In the genomic region with DNA sequence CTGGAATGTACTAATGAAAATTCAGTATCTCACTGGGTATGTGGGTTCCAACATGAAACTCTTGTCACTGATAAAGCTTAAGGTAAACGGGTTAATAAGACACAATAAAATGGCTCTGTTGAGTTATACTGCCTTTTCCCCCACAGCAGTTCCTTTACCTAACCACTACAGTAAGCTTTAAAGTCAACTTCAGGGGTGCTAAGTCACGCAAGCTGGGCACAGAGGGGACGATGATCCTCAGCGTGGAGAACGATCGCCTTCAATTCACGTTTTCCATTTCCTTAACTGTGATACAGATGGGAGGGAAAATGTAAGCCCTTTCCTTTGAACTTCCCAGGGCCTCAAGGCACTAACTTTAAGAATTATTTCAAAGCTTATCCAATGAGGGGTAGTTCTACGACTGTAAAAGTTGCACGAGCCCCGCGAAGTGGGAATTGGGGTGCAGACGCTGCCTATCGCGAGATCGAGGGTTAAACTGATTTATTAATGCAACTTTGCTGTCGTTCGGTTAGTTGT, we compare ENCODE assay signal across 8 mouse cellular contexts. TPM values are rescaled to one million over a fixed set of nuclear protein-coding genes. Genes with fewer than 3 reads are reported as not detected.
DNase-seq lines count a peak whose midpoint lies in the region; ATAC-seq lines count a peak whose summit lies in the region.

No protein-coding gene starts in this region.

- WGBS in kidney, embryonic 16.5 days = under 1% methylated on average over 17 of the region's 17 CpGs
- under 1% methylated on average over 17 of the region's 17 CpGs for WGBS in hindbrain, embryonic 13.5 days

- peak overlapping the region; percentile 78 for H3K4me3 ChIP-seq in kidney, embryonic 16.5 days (ENCODE audit: low read length)
- peak overlapping the region; percentile 66 for H3K4me3 ChIP-seq in brown adipose tissue, adult 24 weeks (ENCODE audit: insufficient read depth, low read depth, low read length)
- peak overlapping the region; percentile 71 for H3K4me3 ChIP-seq in hindbrain, embryonic 13.5 days

- no peak for ATAC-seq in kidney, embryonic 16.5 days (ENCODE audit: low FRiP score, low TSS enrichment)
- no peak for ATAC-seq in hindbrain, embryonic 13.5 days (ENCODE audit: low FRiP score)
- ATAC-seq in megakaryocyte progenitor cell, adult 5-6 weeks (replicated peaks; ENCODE audit: poor library complexity) = peak; percentile 30

- H3K4me1 ChIP-seq in kidney, embryonic 16.5 days (ENCODE audit: insufficient read depth, low read length) = peaks cover 8% of the 10 kb centered on the region
- H3K4me1 ChIP-seq in brown adipose tissue, adult 24 weeks (ENCODE audit: control insufficient read depth, insufficient read depth, insufficient read length, low read length) = no peaks in the 10 kb centered on the region
- peaks cover 8% of the 10 kb centered on the region for H3K4me1 ChIP-seq in hindbrain, embryonic 13.5 days (replicated peaks)

- H3K4me2 ChIP-seq in kidney, embryonic 16.5 days (replicated peaks; ENCODE audit: low read depth, low read length) = peak overlapping the region; percentile 62
- peak overlapping the region; percentile 67 for H3K4me2 ChIP-seq in hindbrain, embryonic 13.5 days

- H3K9ac ChIP-seq in kidney, embryonic 16.5 days (replicated peaks; ENCODE audit: low read length) = peak overlapping the region; percentile 80
- H3K9ac ChIP-seq in hindbrain, embryonic 13.5 days = peak overlapping the region; percentile 86

- H3K9me3 ChIP-seq in kidney, embryonic 16.5 days (ENCODE audit: low read length) = no peaks in the 10 kb centered on the region
- H3K9me3 ChIP-seq in hindbrain, embryonic 13.5 days = no peaks in the 10 kb centered on the region

- DNase-seq in kidney, postnatal 25 days = no peak
- no peak for DNase-seq in thymus, postnatal 25 days
- DNase-seq in thymus, postnatal 0 days (ENCODE audit: low spot score) = no peak
- no peak for DNase-seq in Muller cell, postnatal 12 days (ENCODE audit: inconsistent ontology term)

- H3K27me3 ChIP-seq in kidney, embryonic 16.5 days (ENCODE audit: insufficient read depth, low read length) = no peaks in the 10 kb centered on the region
- 0 out of 2 replicates have a peak, but pooled peaks cover 2% of the 10 kb centered on the region for H3K27me3 ChIP-seq in hindbrain, embryonic 13.5 days

- no peaks in the 10 kb centered on the region for H3K36me3 ChIP-seq in kidney, embryonic 16.5 days (ENCODE audit: insufficient read depth, low read length)
- H3K36me3 ChIP-seq in hindbrain, embryonic 13.5 days = no peaks in the 10 kb centered on the region

- peak overlapping the region; percentile 94 for H3K27ac ChIP-seq in kidney, embryonic 16.5 days (ENCODE audit: low read length)
- H3K27ac ChIP-seq in brown adipose tissue, adult 24 weeks (replicated peaks; ENCODE audit: low read depth, low read length) = peak overlapping the region; percentile 78
- H3K27ac ChIP-seq in hindbrain, embryonic 13.5 days = peak overlapping the region; percentile 95

RNA-seq across cellular contexts. Expression of gene Gtdc1, which starts 1.2 kb away (rescaled TPM):
- 14.0 and 14.2 TPM in 2 replicates for polyA plus RNA-seq in kidney, embryonic 16.5 days (2015; fragmentation: Nextera tagmentation; extraction: Ambion mirVana)
- 5.3 and 13.3 TPM in 2 replicates for polyA plus RNA-seq in brown adipose tissue, adult 24 weeks (2012; ENCODE audit: insufficient read depth, insufficient read length, missing spikeins)
- 19.9 and 21.0 TPM in 2 replicates for polyA plus RNA-seq in hindbrain, embryonic 13.5 days (2015; fragmentation: Nextera tagmentation; extraction: Ambion mirVana)
- 15.5 and 18.6 TPM in 2 replicates for total RNA-seq in megakaryocyte progenitor cell, adult 5-6 weeks (2015)
- total RNA-seq in megakaryocyte progenitor cell, adult 5-6 weeks (2017) = 16.9 and 22.2 TPM in 2 replicates
- polyA plus RNA-seq in thymus, postnatal 0 days (2015; fragmentation: Nextera tagmentation; extraction: Ambion mirVana) = 5.3 and 10.6 TPM in 2 replicates
